Mouse (Mus musculus) liver, adult 2 months (tissue): ENCODE results near the gene Vcp.

Experiments
- CTCF ChIP-seq: fragments of 200-500 bp; IDR thresholded peaks from 2 replicates; pipeline ENCODE4 v1.5.1; 2011; ENCODE audit warnings: low read depth, low read length, control low read depth
- POLR2A ChIP-seq: fragments of 200-500 bp; IDR thresholded peaks from 2 replicates; pipeline ENCODE4 v1.6.1; 2011; ENCODE audit warnings: low read length, control low read depth; ENCODE audit not compliant: insufficient read depth; ENCODE audit errors: extremely low read depth

GRCm38 (mm10) chr4:43038567-43039495, 38.5 kb upstream of the Vcp start:
- TF ChIP-seq POLR2A, result no peak
- no peak for TF ChIP-seq CTCF
